Mouse (Mus musculus) hindbrain, embryonic 14.5 days (tissue): Measurements from ENCODE around the gene Esp18. TPM values are rescaled to one million over a fixed set of nuclear protein-coding genes. Genes with fewer than 3 reads are reported as not detected.

Source experiments
- ATAC-seq: fragments of 200-750 bp; cut with Nextera tagmentation; 2 replicates; pipeline ENCODE4 v1.8.0; 2017; ENCODE audit warnings: moderate number of reproducible peaks, mild to moderate bottlenecking, moderate TSS enrichment, moderate library complexity; ENCODE audit not compliant: low FRiP score
- DNase-seq: peaks from one replicate; pipeline ENCODE4 v3.0.0-alpha.2; 2015; ENCODE audit warnings: low spot score
- H3K27ac ChIP-seq: fragments of 300-500 bp; sonication (generic); 2 replicates; pipeline ENCODE4 v1.5.1; 2014; ENCODE audit warnings: mild to moderate bottlenecking, moderate library complexity
- H3K27me3 ChIP-seq: fragments of 300-500 bp; sonication (generic); 2 replicates; pipeline ENCODE4 v1.6.1; 2014; ENCODE audit warnings: mild to moderate bottlenecking, low read length, mixed read lengths; ENCODE audit not compliant: control insufficient read depth, insufficient read depth
- H3K36me3 ChIP-seq: fragments of 300-500 bp; sonication (generic); replicated peaks from 2 replicates; pipeline ENCODE4 v1.6.1; 2014; ENCODE audit not compliant: control insufficient read depth, insufficient read depth
- H3K4me1 ChIP-seq: fragments of 300-500 bp; sonication (generic); replicated peaks from 2 replicates; pipeline ENCODE4 v1.6.1; 2014; ENCODE audit warnings: antibody characterized with exemption, low read length, mixed read lengths; ENCODE audit not compliant: control insufficient read depth, insufficient read depth
- H3K4me2 ChIP-seq: fragments of 300-500 bp; sonication (generic); replicated peaks from 2 replicates; pipeline ENCODE4 v1.6.1; 2014; ENCODE audit warnings: mild to moderate bottlenecking, moderate library complexity
- H3K4me3 ChIP-seq: fragments of 300-500 bp; sonication (generic); replicated peaks from 2 replicates; pipeline ENCODE4 v1.5.1; 2014; ENCODE audit warnings: mild to moderate bottlenecking, low read length
- H3K9ac ChIP-seq: fragments of 300-500 bp; sonication (generic); 2 replicates; pipeline ENCODE4 v1.6.1; 2014
- H3K9me3 ChIP-seq: fragments of 300-500 bp; sonication (generic); 2 replicates; pipeline ENCODE4 v1.6.1; 2016; ENCODE audit warnings: low read length; ENCODE audit not compliant: control insufficient read depth
- WGBS: fragments of 180-500 bp; shearing (Covaris S2); extraction: QIAGEN DNeasy Blood & Tissue Kit; methylation state at CpG from one replicate; pipeline ENCODE4 v1.1.7; 2014; 5-methylcytosine and 5-hydroxymethylcytosine counted together
- microRNA-seq: library from miRNA; unstranded; fragments of <30 nt; microRNA quantifications from one replicate; pipeline ENCODE4, GENCODE M21; 2016
- polyA plus RNA-seq: library from polyadenylated mRNA; unstranded; fragments of >200 nt; fragmentation: Nextera tagmentation; extraction: Ambion mirVana; gene quantifications from 2 replicates; pipeline ENCODE4 v1.2.1, GENCODE M21; 2014

Esp18 gene
- polyA plus RNA-seq: not detected in 2 replicates

- no peaks in the 10 kb centered on the region for H3K27me3 ChIP-seq
- no peak within 1 kb of the TSS for H3K27ac ChIP-seq
- no peaks in the 10 kb centered on the region for H3K36me3 ChIP-seq
- no peak for ATAC-seq
- no peak for DNase-seq
- H3K4me1 ChIP-seq: no peaks in the 10 kb centered on the region
- H3K4me3 ChIP-seq: no peak within 1 kb of the TSS
- H3K4me2 ChIP-seq: no peak within 1 kb of the TSS
- 78% methylated on average over 2 of the region's 2 CpGs for WGBS
- no peaks in the 10 kb centered on the region for H3K9me3 ChIP-seq
- no peak within 1 kb of the TSS for H3K9ac ChIP-seq
Observed at GRCm38 (mm10) chr17:39406059-39406458, at the start of gene Esp18. Gene Esp18, plus strand, starts transcription at chr17:39406359.

- Histone ChIP-seq H3K9ac (no peak overlapping the region), H3K4me1 (no peaks in the 10 kb centered on the region), H3K36me3 (no peaks in the 10 kb centered on the region), H3K27ac (no peak overlapping the region), H3K27me3 (no peaks in the 10 kb centered on the region), H3K4me3 (no peak overlapping the region), H3K9me3 (peaks cover 5% of the 10 kb centered on the region; the same call in 1 of the 2 replicates), H3K4me2 (no peak overlapping the region)
- no peak for ATAC-seq
- DNase-seq: no peak
- 67% methylated on average over 3 of the region's 3 CpGs for WGBS
Observed at GRCm38 (mm10) chr17:39363316-39363715, 42.8 kb upstream of the Esp18 start.

Small RNA genes within 50 kb of the gene (microRNA-seq; reads per million reads assigned to microRNA genes)
- not detected for gene Gm26429

Other genes starting within 250 kb of the Esp18 start
- not detected in 2 replicates for gene Esp16, start 129.8 kb downstream of the Esp18 start, polyA plus RNA-seq
- gene Esp15, start 234.6 kb downstream of the Esp18 start, polyA plus RNA-seq: not detected in 2 replicates